Mouse (Mus musculus) forebrain, embryonic 14.5 days (tissue): ENCODE measurements at regions not wholly inside any gene's neighbourhood (a gene's known extent, or its start where the extent isn't known, plus 50 kb on each side); places are given as distances from the start of the nearest gene placed in this dataset.

ENCODE experiments used
- ATAC-seq: fragments of 200-750 bp; cut with Nextera tagmentation; 2 replicates; pipeline ENCODE4 v1.8.0; 2017; ENCODE audit warnings: mild to moderate bottlenecking, moderate library complexity
- DNase-seq: peaks from one replicate; pipeline ENCODE4 v3.0.0-alpha.2; 2015; ENCODE audit warnings: low spot score
- H3K27ac ChIP-seq: fragments of 300-500 bp; sonication (generic); 2 replicates; pipeline ENCODE4 v1.5.1; 2014; ENCODE audit warnings: low read depth, mild to moderate bottlenecking, control low read depth, low read length, moderate library complexity
- H3K27me3 ChIP-seq: fragments of 300-500 bp; sonication (generic); replicated peaks from 2 replicates; pipeline ENCODE4 v1.6.1; 2014; ENCODE audit warnings: low read length, control low read depth, mixed read lengths; ENCODE audit not compliant: control insufficient read depth, insufficient read depth
- H3K36me3 ChIP-seq: fragments of 300-500 bp; sonication (generic); 2 replicates; pipeline ENCODE4 v1.6.1; 2014; ENCODE audit warnings: low read length, control low read depth; ENCODE audit not compliant: control insufficient read depth, insufficient read depth
- H3K4me1 ChIP-seq: fragments of 300-500 bp; sonication (generic); 2 replicates; pipeline ENCODE4 v1.6.1; 2014; ENCODE audit warnings: antibody characterized with exemption, low read length, control low read depth; ENCODE audit not compliant: control insufficient read depth, insufficient read depth
- H3K4me2 ChIP-seq: fragments of 300-500 bp; sonication (generic); 2 replicates; pipeline ENCODE4 v1.6.1; 2014; ENCODE audit warnings: mild to moderate bottlenecking, control low read depth, low read length
- H3K4me3 ChIP-seq: fragments of 300-500 bp; sonication (generic); 2 replicates; pipeline ENCODE4 v1.5.1; 2014; ENCODE audit warnings: low read depth, low read length, control low read depth
- H3K9ac ChIP-seq: fragments of 300-500 bp; sonication (generic); 2 replicates; pipeline ENCODE4 v1.6.1; 2014; ENCODE audit warnings: mild to moderate bottlenecking, low read length, control low read depth, moderate library complexity
- H3K9me3 ChIP-seq: fragments of 300-500 bp; sonication (generic); replicated peaks from 2 replicates; pipeline ENCODE4 v1.6.1; 2016; ENCODE audit warnings: low read length, control low read depth, mixed read lengths; ENCODE audit not compliant: control insufficient read depth
- WGBS: fragments of 180-500 bp; shearing (Covaris S2); extraction: QIAGEN DNeasy Blood & Tissue Kit; methylation state at CpG from one replicate; pipeline ENCODE4 v1.1.7; 2014; 5-methylcytosine and 5-hydroxymethylcytosine counted together

DNA sequence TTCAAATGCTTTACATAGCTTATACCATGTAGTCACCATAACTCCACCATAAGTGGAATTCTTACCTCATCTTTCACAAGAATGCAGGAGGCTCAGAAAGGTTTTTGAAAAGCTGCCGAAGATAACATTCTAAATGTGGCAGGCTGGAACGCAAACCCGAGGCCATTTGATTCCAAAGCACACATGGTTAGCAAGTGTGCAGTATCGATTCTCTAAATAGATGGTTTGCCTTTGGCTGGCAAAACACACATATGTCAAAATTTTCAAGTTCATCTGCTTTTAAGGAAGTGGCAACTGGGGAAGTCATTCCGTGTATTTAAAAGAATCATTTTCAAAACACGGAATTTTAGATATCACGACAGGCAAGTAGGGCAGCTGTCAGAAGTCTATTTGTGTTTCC lies 609.8 kb downstream of the Actr3 start:
- no peak for ATAC-seq

DNA sequence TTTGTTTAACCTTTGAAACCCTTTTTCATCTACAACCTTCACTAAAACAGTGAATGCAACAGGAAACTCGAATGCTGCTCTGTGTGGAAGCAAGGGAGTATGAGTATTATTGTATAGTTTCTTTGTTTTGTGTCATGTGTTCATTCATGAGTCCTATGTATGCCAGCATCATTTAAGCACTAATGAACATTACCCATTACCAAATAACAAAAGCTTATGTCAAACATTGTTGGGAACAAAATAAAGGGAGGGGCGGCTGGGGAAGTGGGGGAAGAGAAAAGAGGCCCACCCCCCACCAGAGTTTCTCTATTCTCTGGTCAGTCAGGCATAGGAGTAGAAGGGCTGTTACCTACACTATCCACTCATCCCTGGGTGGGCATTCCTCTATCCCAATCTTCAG lies 642.5 kb downstream of the Actr3 start:
- Histone ChIP-seq H3K36me3 (no peaks in the 10 kb centered on the region), H3K27ac (no peak overlapping the region), H3K4me1 (no peaks in the 10 kb centered on the region), H3K4me3 (no peak overlapping the region), H3K9ac (no peak overlapping the region), H3K27me3 (no peaks in the 10 kb centered on the region), H3K9me3 (no peaks in the 10 kb centered on the region), H3K4me2 (no peak overlapping the region)
- no peak for DNase-seq
- ATAC-seq = no peak
- 32% methylated on average over 2 of the region's 2 CpGs for WGBS

More for the DNA sequence above, 609.8 kb downstream of the Actr3 start:
- no peak for DNase-seq
- no peak overlapping the region for H3K9ac ChIP-seq
- no peaks in the 10 kb centered on the region for H3K27me3 ChIP-seq
- no peaks in the 10 kb centered on the region for H3K36me3 ChIP-seq
- no peaks in the 10 kb centered on the region for H3K9me3 ChIP-seq
- no peak overlapping the region for H3K4me3 ChIP-seq
- 84% methylated on average over 7 of the region's 7 CpGs for WGBS
- no peaks in the 10 kb centered on the region for H3K4me1 ChIP-seq
- H3K27ac ChIP-seq = no peak overlapping the region
- no peak overlapping the region for H3K4me2 ChIP-seq

DNA sequence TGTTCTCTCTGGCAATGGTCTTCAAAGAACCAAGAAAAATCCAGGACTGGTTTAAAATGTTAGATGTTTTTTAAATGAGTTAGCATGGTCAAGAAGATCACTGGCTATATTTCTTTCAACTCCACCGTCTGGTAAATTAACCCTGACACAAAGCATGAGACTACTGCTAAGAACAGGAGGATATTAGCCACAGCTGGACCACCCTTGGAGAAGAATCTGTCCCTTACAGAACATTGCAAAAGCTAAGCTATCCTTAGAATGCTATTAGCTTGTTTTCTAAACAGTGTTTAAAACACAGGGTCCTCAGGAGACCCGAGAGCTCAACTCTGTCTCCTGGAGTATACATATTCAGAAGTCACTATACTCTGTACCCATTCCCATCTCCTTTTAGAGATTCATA lies 644.9 kb downstream of the Actr3 start:
- 65% methylated on average over 2 of the region's 2 CpGs for WGBS
- DNase-seq = no peak

DNA sequence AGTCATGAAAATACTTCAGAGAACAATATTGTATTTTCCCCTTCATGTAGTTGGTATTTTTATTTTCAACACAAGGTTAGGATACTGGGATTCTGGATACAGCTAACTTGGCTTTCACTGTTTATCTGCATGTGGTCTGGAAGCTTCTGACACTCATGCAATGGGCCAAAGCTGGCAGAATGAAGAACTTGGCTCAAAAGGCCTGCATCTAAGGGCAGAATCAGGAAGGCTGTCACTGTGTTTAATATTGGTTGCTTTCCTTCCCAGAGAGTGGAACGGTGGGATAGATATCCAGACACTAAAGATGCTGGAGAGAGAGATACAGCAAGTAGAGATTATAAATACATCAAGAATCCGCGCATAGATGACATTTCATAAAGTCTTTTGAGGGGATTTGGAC lies 645.4 kb downstream of the Actr3 start:
- Histone ChIP-seq H3K9ac (no peak overlapping the region), H3K27me3 (no peaks in the 10 kb centered on the region), H3K4me2 (no peak overlapping the region), H3K27ac (no peak overlapping the region), H3K36me3 (no peaks in the 10 kb centered on the region), H3K4me1 (no peaks in the 10 kb centered on the region), H3K9me3 (no peaks in the 10 kb centered on the region), H3K4me3 (no peak overlapping the region)
- ATAC-seq (no peak), DNase-seq (no peak)
- 88% methylated on average over 3 of the region's 3 CpGs for WGBS

More for the DNA sequence above, 644.9 kb downstream of the Actr3 start:
- Histone ChIP-seq H3K9me3 (no peaks in the 10 kb centered on the region), H3K4me3 (no peak overlapping the region), H3K4me1 (no peaks in the 10 kb centered on the region), H3K27ac (no peak overlapping the region), H3K9ac (no peak overlapping the region), H3K27me3 (no peaks in the 10 kb centered on the region), H3K36me3 (no peaks in the 10 kb centered on the region), H3K4me2 (no peak overlapping the region)
- ATAC-seq = no peak

DNA sequence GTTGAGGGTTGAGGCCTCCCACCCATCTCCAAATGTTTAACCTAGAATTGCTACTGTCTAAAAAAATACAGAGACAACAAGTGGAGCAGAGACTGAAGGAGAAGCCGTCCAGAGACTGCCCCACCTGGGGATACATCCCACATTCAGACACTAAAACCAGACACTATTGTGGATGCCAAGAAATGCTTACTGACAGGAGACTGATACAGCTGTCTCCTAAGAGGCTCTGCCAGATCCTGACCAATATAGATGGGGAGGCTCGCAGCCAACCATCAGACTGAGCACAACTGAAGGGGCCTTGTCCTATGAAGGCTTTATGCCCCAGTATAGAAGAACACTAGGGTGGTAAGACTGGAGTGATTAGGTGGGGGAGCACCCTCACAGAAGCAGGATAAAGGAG lies 652.5 kb downstream of the Actr3 start:
- Histone ChIP-seq H3K27me3 (no peaks in the 10 kb centered on the region), H3K9me3 (no peaks in the 10 kb centered on the region), H3K4me2 (no peak overlapping the region), H3K9ac (no peak overlapping the region), H3K4me3 (no peak overlapping the region), H3K27ac (no peak overlapping the region), H3K36me3 (no peaks in the 10 kb centered on the region), H3K4me1 (no peaks in the 10 kb centered on the region)
- DNase-seq (no peak), ATAC-seq (no peak)
- 83% methylated on average over 2 of the region's 2 CpGs for WGBS

DNA sequence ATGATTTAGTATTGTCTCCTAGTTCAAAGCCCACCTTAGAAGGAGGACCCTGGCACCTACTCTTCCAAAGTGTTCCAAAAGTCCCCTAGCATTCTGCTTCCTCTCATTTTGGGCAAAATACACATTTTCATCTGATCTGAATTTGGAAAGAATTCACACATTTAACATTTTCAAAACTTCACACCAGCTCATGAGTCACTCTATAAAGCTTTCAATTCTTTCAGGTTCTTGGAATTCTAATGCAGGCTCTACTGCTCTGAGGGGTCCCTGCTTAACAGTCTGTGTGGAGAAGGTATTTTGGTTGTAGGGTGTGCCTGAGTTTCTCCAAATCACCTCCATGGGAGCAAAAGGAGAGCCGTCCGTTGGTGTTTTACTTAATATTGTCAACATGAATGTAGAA lies 657.8 kb downstream of the Actr3 start:
- no peak for DNase-seq
- no peaks in the 10 kb centered on the region for H3K9me3 ChIP-seq
- H3K4me1 ChIP-seq = no peaks in the 10 kb centered on the region
- no peak overlapping the region for H3K4me2 ChIP-seq
- WGBS = 95% methylated on average over 2 of the region's 2 CpGs
- ATAC-seq = no peak
- no peaks in the 10 kb centered on the region for H3K27me3 ChIP-seq
- H3K9ac ChIP-seq = no peak overlapping the region
- no peak overlapping the region for H3K27ac ChIP-seq
- H3K4me3 ChIP-seq = no peak overlapping the region
- H3K36me3 ChIP-seq = no peaks in the 10 kb centered on the region

DNA sequence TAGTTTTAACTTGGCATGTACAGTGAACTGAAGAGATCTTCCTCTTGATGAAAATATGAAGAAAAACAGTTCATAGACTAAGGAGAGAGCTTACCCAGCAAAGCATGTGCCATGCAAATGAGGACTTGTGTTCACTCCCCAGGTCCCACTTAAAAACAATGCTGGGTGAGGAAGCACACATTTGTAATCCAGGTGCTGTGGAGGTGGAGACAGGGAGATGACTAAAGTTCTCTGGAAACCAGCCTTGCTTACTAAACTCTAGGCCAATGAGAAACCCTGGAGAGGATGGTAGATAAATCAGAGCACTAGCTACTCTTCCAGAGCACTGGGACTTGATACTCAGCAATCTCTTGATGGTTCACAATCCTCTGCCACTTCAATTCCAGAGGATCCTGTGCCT lies 678.8 kb downstream of the Actr3 start:
- H3K9me3 ChIP-seq = no peaks in the 10 kb centered on the region
- H3K4me3 ChIP-seq = no peak overlapping the region
- no peaks in the 10 kb centered on the region for H3K4me1 ChIP-seq
- no peaks in the 10 kb centered on the region for H3K36me3 ChIP-seq
- H3K9ac ChIP-seq = no peak overlapping the region
- no peaks in the 10 kb centered on the region for H3K27me3 ChIP-seq
- ATAC-seq = no peak
- H3K27ac ChIP-seq = no peak overlapping the region
- no peak for DNase-seq
- no peak overlapping the region for H3K4me2 ChIP-seq

DNA sequence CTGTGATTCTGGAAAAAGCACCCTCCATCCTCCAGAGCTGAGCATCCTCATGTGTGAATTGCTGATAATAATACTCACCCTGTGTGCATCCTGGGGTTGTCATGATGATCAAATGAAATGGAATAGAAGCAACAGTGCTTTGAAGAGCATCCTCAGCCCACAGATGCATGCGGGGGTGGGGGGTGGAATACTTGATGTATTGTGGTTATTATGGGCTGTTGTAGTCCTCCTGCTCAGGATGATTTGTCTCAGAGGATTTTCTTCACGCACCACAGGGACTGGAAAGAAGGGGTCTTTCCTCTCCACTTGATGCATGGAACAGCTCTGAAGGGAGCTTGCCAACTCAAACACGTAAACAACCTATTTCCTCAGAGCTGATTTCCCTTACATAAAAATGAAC lies 694.4 kb upstream of the Dpp10 start:
- no peaks in the 10 kb centered on the region for H3K27me3 ChIP-seq
- H3K27ac ChIP-seq = no peak overlapping the region
- no peaks in the 10 kb centered on the region for H3K4me1 ChIP-seq
- H3K9me3 ChIP-seq = no peaks in the 10 kb centered on the region
- DNase-seq (no peak), ATAC-seq (no peak)
- H3K4me2 ChIP-seq = no peak overlapping the region
- 77% methylated on average over 3 of the region's 3 CpGs for WGBS
- no peaks in the 10 kb centered on the region for H3K36me3 ChIP-seq
- no peak overlapping the region for H3K4me3 ChIP-seq
- H3K9ac ChIP-seq = no peak overlapping the region

DNA sequence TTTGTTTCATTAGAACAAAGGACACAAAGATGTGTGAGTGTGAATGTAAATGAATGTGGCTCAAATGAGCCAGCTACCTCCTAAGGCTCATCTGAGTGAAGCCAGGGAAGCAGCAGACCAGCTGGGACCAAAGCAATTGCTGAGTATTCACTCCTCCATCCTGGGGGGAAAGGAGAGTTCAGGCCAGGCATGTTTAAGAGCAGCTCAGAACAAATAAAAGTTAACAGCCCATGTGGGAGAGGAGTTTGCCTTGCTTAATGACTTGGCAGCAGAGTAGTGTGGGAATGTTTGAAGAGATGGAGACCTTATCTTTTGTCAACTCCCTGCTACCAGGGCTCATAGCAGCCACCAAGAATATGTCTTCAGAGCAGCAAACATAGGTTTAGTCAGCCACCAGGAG lies 685.0 kb upstream of the Dpp10 start:
- no peak overlapping the region for H3K9ac ChIP-seq
- DNase-seq (no peak), ATAC-seq (no peak)
- H3K27ac ChIP-seq = no peak overlapping the region
- no peaks in the 10 kb centered on the region for H3K4me1 ChIP-seq
- no peak overlapping the region for H3K4me2 ChIP-seq
- no peaks in the 10 kb centered on the region for H3K9me3 ChIP-seq
- no peaks in the 10 kb centered on the region for H3K36me3 ChIP-seq
- no peak overlapping the region for H3K4me3 ChIP-seq
- no peaks in the 10 kb centered on the region for H3K27me3 ChIP-seq

DNA sequence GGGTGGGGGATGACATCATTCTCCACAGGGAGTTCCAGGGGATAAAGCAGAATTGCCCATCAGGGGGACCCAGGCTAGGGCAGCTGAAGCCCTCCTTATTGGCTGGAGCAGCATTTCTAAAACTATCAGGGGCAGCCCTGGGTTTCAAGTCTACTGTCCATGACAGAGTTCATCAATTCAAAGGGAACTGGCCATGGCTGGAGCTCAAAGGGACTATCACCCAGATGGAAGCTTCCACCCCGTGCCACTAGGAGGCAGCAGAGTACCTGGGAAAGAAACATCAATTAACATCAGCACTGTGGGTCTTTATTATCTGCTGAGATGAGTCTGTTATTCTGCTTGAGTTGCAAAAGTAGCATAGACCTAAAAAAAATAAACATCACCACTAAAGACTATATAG lies 672.7 kb upstream of the Dpp10 start:
- Histone ChIP-seq H3K9me3 (no peaks in the 10 kb centered on the region), H3K27ac (no peak overlapping the region), H3K27me3 (no peaks in the 10 kb centered on the region), H3K4me1 (no peaks in the 10 kb centered on the region), H3K4me3 (no peak overlapping the region), H3K4me2 (no peak overlapping the region), H3K36me3 (no peaks in the 10 kb centered on the region), H3K9ac (no peak overlapping the region)
- DNase-seq (peak; percentile 63), ATAC-seq (peak; percentile 55; the same call in 1 of the 2 replicates)
- 7% methylated on average over 1 of the region's 1 CpGs for WGBS
